Mouse (Mus musculus): ENCODE measurements around the gene Npas3. TPM values are rescaled to one million over a fixed set of nuclear protein-coding genes. Genes with fewer than 3 reads are reported as not detected.

Npas3 gene
- polyA plus RNA-seq (2012; rRNA removed): 19.7 and 21.7 TPM in 2 replicates

GRCm38 (mm10) chr12:53248101-53248727 is at the start of gene Npas3:
TSS of gene Npas3 (plus strand) at chr12:53248677.

